Mouse (Mus musculus): ENCODE data around the gene Tpr. TPM values are rescaled to one million over a fixed set of nuclear protein-coding genes. Genes with fewer than 3 reads are reported as not detected.

Gene Tpr
- polyA plus RNA-seq, 1 experiment from 2014 or later, result 130 TPM

- Histone ChIP-seq H3K9ac (no peak overlapping the region), H3K4me2 (replicated peaks) (no peak overlapping the region), H3K9me3 (ENCODE audit: control insufficient read depth, low read length) (no peaks in the 10 kb centered on the region), H3K27me3 (ENCODE audit: control insufficient read depth, insufficient read depth, low read length) (no peaks in the 10 kb centered on the region), H3K36me3 (replicated peaks; ENCODE audit: control insufficient read depth, insufficient read depth) (peaks cover 51% of the 10 kb centered on the region), H3K4me1 (replicated peaks; ENCODE audit: control insufficient read depth, insufficient read depth, low read length) (0 out of 2 replicates have a peak, but pooled peaks cover 4% of the 10 kb centered on the region), H3K4me3 (replicated peaks; ENCODE audit: low read length) (no peak overlapping the region), H3K27ac (no peak overlapping the region)
- no peak for ATAC-seq (ENCODE audit: low FRiP score)
- DNase-seq (ENCODE audit: low spot score), result no peak
- WGBS, result 93% methylated on average over 3 of the region's 3 CpGs
Measured at GRCm38 (mm10) chr1:150396001-150396400, 3.4 kb downstream of the Tpr start.

- Histone ChIP-seq H3K9ac (no peak overlapping the region), H3K27me3 (ENCODE audit: control insufficient read depth, insufficient read depth, low read length) (no peaks in the 10 kb centered on the region), H3K4me2 (replicated peaks) (no peak overlapping the region), H3K27ac (no peak overlapping the region), H3K36me3 (replicated peaks; ENCODE audit: control insufficient read depth, insufficient read depth) (peaks cover 79% of the 10 kb centered on the region), H3K9me3 (ENCODE audit: control insufficient read depth, low read length) (no peaks in the 10 kb centered on the region), H3K4me3 (replicated peaks; ENCODE audit: low read length) (no peak overlapping the region), H3K4me1 (replicated peaks; ENCODE audit: control insufficient read depth, insufficient read depth, low read length) (no peaks in the 10 kb centered on the region)
- DNase-seq (ENCODE audit: low spot score) (no peak), ATAC-seq (ENCODE audit: low FRiP score) (no peak)
- WGBS, result 95% methylated on average over 3 of the region's 3 CpGs
Measured at GRCm38 (mm10) chr1:150403914-150404313, 11.3 kb downstream of the Tpr start.

- Histone ChIP-seq H3K4me2 (replicated peaks) (no peak overlapping the region), H3K9me3 (ENCODE audit: control insufficient read depth, low read length) (no peaks in the 10 kb centered on the region), H3K4me3 (replicated peaks; ENCODE audit: low read length) (no peak overlapping the region), H3K36me3 (replicated peaks; ENCODE audit: control insufficient read depth, insufficient read depth) (peaks cover 80% of the 10 kb centered on the region), H3K9ac (no peak overlapping the region), H3K27me3 (ENCODE audit: control insufficient read depth, insufficient read depth, low read length) (no peaks in the 10 kb centered on the region), H3K4me1 (replicated peaks; ENCODE audit: control insufficient read depth, insufficient read depth, low read length) (no peaks in the 10 kb centered on the region), H3K27ac (no peak overlapping the region)
- 93% methylated on average over 3 of the region's 3 CpGs for WGBS
- DNase-seq (ENCODE audit: low spot score), result no peak
- no peak for ATAC-seq (ENCODE audit: low FRiP score)
Measured at GRCm38 (mm10) chr1:150404555-150404954, 11.9 kb downstream of the Tpr start.

GRCm38 (mm10) chr1:150407285-150407684 lies 14.6 kb downstream of the Tpr start:
- Histone ChIP-seq H3K9me3 (ENCODE audit: control insufficient read depth, low read length) (no peaks in the 10 kb centered on the region), H3K4me3 (replicated peaks; ENCODE audit: low read length) (no peak overlapping the region), H3K4me2 (replicated peaks) (no peak overlapping the region), H3K27ac (no peak overlapping the region), H3K9ac (no peak overlapping the region), H3K36me3 (replicated peaks; ENCODE audit: control insufficient read depth, insufficient read depth) (peaks cover 88% of the 10 kb centered on the region), H3K27me3 (ENCODE audit: control insufficient read depth, insufficient read depth, low read length) (no peaks in the 10 kb centered on the region), H3K4me1 (replicated peaks; ENCODE audit: control insufficient read depth, insufficient read depth, low read length) (no peaks in the 10 kb centered on the region)
- 95% methylated on average over 9 of the region's 9 CpGs for WGBS
- ATAC-seq (ENCODE audit: low FRiP score) (no peak), DNase-seq (ENCODE audit: low spot score) (no peak)

- no peaks in the 10 kb centered on the region for H3K4me1 ChIP-seq (replicated peaks; ENCODE audit: control insufficient read depth, insufficient read depth, low read length)
- WGBS, result 98% methylated on average over 6 of the region's 6 CpGs
- peaks cover 92% of the 10 kb centered on the region for H3K36me3 ChIP-seq (replicated peaks; ENCODE audit: control insufficient read depth, insufficient read depth)
- DNase-seq (ENCODE audit: low spot score) (no peak), ATAC-seq (ENCODE audit: low FRiP score) (no peak)
- H3K9ac ChIP-seq, result no peak overlapping the region
- no peaks in the 10 kb centered on the region for H3K9me3 ChIP-seq (ENCODE audit: control insufficient read depth, low read length)
- no peak overlapping the region for H3K4me3 ChIP-seq (replicated peaks; ENCODE audit: low read length)
- H3K27ac ChIP-seq, result no peak overlapping the region
- H3K27me3 ChIP-seq (ENCODE audit: control insufficient read depth, insufficient read depth, low read length), result no peaks in the 10 kb centered on the region
- H3K4me2 ChIP-seq (replicated peaks), result no peak overlapping the region
Measured at GRCm38 (mm10) chr1:150409996-150410395, 17.4 kb downstream of the Tpr start.

GRCm38 (mm10) chr1:150416006-150416405 lies 23.4 kb downstream of the Tpr start:
- H3K4me1 ChIP-seq (replicated peaks; ENCODE audit: control insufficient read depth, insufficient read depth, low read length), result no peaks in the 10 kb centered on the region
- no peak overlapping the region for H3K4me2 ChIP-seq (replicated peaks)
- H3K27ac ChIP-seq, result no peak overlapping the region
- DNase-seq (ENCODE audit: low spot score), result no peak
- no peaks in the 10 kb centered on the region for H3K9me3 ChIP-seq (ENCODE audit: control insufficient read depth, low read length)
- H3K27me3 ChIP-seq (ENCODE audit: control insufficient read depth, insufficient read depth, low read length), result no peaks in the 10 kb centered on the region
- peaks cover 86% of the 10 kb centered on the region for H3K36me3 ChIP-seq (replicated peaks; ENCODE audit: control insufficient read depth, insufficient read depth)
- 96% methylated on average over 3 of the region's 3 CpGs for WGBS
- no peak for ATAC-seq (ENCODE audit: low FRiP score)
- no peak overlapping the region for H3K4me3 ChIP-seq (replicated peaks; ENCODE audit: low read length)
- H3K9ac ChIP-seq, result no peak overlapping the region

- Histone ChIP-seq H3K9me3 (ENCODE audit: control insufficient read depth, low read length) (no peaks in the 10 kb centered on the region), H3K27me3 (ENCODE audit: control insufficient read depth, insufficient read depth, low read length) (no peaks in the 10 kb centered on the region), H3K4me1 (replicated peaks; ENCODE audit: control insufficient read depth, insufficient read depth, low read length) (no peaks in the 10 kb centered on the region), H3K4me3 (replicated peaks; ENCODE audit: low read length) (no peak overlapping the region), H3K4me2 (replicated peaks) (no peak overlapping the region), H3K27ac (no peak overlapping the region), H3K9ac (no peak overlapping the region), H3K36me3 (replicated peaks; ENCODE audit: control insufficient read depth, insufficient read depth) (peaks cover 87% of the 10 kb centered on the region)
- DNase-seq (ENCODE audit: low spot score) (no peak), ATAC-seq (ENCODE audit: low FRiP score) (no peak)
- 93% methylated on average over 4 of the region's 4 CpGs for WGBS
Measured at GRCm38 (mm10) chr1:150418426-150418825, 25.8 kb downstream of the Tpr start.

- no peak overlapping the region for H3K9ac ChIP-seq
- H3K4me1 ChIP-seq (replicated peaks; ENCODE audit: control insufficient read depth, insufficient read depth, low read length), result no peaks in the 10 kb centered on the region
- no peaks in the 10 kb centered on the region for H3K9me3 ChIP-seq (ENCODE audit: control insufficient read depth, low read length)
- H3K4me3 ChIP-seq (replicated peaks; ENCODE audit: low read length), result no peak overlapping the region
- no peak overlapping the region for H3K4me2 ChIP-seq (replicated peaks)
- WGBS, result 88% methylated on average over 9 of the region's 9 CpGs
- H3K27ac ChIP-seq, result no peak overlapping the region
- DNase-seq (ENCODE audit: low spot score) (no peak), ATAC-seq (ENCODE audit: low FRiP score) (no peak)
- no peaks in the 10 kb centered on the region for H3K27me3 ChIP-seq (ENCODE audit: control insufficient read depth, insufficient read depth, low read length)
- H3K36me3 ChIP-seq (replicated peaks; ENCODE audit: control insufficient read depth, insufficient read depth), result peaks cover 93% of the 10 kb centered on the region
Measured at GRCm38 (mm10) chr1:150425665-150426064, 33.0 kb downstream of the Tpr start.

GRCm38 (mm10) chr1:150426216-150426615 lies 33.6 kb downstream of the Tpr start:
- 80% methylated on average over 3 of the region's 3 CpGs for WGBS
- no peaks in the 10 kb centered on the region for H3K9me3 ChIP-seq (ENCODE audit: control insufficient read depth, low read length)
- H3K4me3 ChIP-seq (replicated peaks; ENCODE audit: low read length), result no peak overlapping the region
- DNase-seq (ENCODE audit: low spot score) (no peak), ATAC-seq (ENCODE audit: low FRiP score) (no peak)
- H3K27me3 ChIP-seq (ENCODE audit: control insufficient read depth, insufficient read depth, low read length), result no peaks in the 10 kb centered on the region
- H3K4me1 ChIP-seq (replicated peaks; ENCODE audit: control insufficient read depth, insufficient read depth, low read length), result no peaks in the 10 kb centered on the region
- no peak overlapping the region for H3K27ac ChIP-seq
- peaks cover 96% of the 10 kb centered on the region for H3K36me3 ChIP-seq (replicated peaks; ENCODE audit: control insufficient read depth, insufficient read depth)
- no peak overlapping the region for H3K9ac ChIP-seq
- no peak overlapping the region for H3K4me2 ChIP-seq (replicated peaks)

GRCm38 (mm10) chr1:150438641-150439040 lies 46.0 kb downstream of the Tpr start:
- Histone ChIP-seq H3K4me1 (replicated peaks; ENCODE audit: control insufficient read depth, insufficient read depth, low read length) (no peaks in the 10 kb centered on the region), H3K27me3 (ENCODE audit: control insufficient read depth, insufficient read depth, low read length) (no peaks in the 10 kb centered on the region), H3K4me3 (replicated peaks; ENCODE audit: low read length) (no peak overlapping the region), H3K4me2 (replicated peaks) (no peak overlapping the region), H3K9ac (no peak overlapping the region), H3K9me3 (ENCODE audit: control insufficient read depth, low read length) (no peaks in the 10 kb centered on the region), H3K27ac (no peak overlapping the region), H3K36me3 (replicated peaks; ENCODE audit: control insufficient read depth, insufficient read depth) (peaks cover 88% of the 10 kb centered on the region)
- ATAC-seq (ENCODE audit: low FRiP score), result no peak
- 96% methylated on average over 3 of the region's 3 CpGs for WGBS
- no peak for DNase-seq (ENCODE audit: low spot score)
